Mouse (Mus musculus) limb, embryonic 15.5 days (tissue): Measurements from ENCODE around the gene Hoxa11. TPM values are rescaled to one million over a fixed set of nuclear protein-coding genes. Genes with fewer than 3 reads are reported as not detected.
A peak's percentile ranks its signal among the peaks of the same experiment; 100 is the strongest.

ENCODE experiments used
- ATAC-seq: fragments of 200-750 bp; cut with Nextera tagmentation; 2 replicates; pipeline ENCODE4 v1.8.0; 2017; ENCODE audit warnings: low read depth, moderate TSS enrichment; ENCODE audit not compliant: insufficient number of reproducible peaks, low FRiP score, low TSS enrichment
- H3K27ac ChIP-seq: fragments of 300-500 bp; sonication (generic); 2 replicates; pipeline ENCODE4 v1.5.1; 2015; ENCODE audit warnings: moderate library complexity, mild to moderate bottlenecking, inconsistent platforms
- H3K27me3 ChIP-seq: fragments of 300-500 bp; sonication (generic); 2 replicates; pipeline ENCODE4 v1.6.1; 2015; ENCODE audit warnings: inconsistent platforms
- H3K36me3 ChIP-seq: fragments of 300-500 bp; sonication (generic); 2 replicates; pipeline ENCODE4 v1.6.1; 2015; ENCODE audit warnings: inconsistent platforms
- H3K4me1 ChIP-seq: fragments of 300-500 bp; sonication (generic); 2 replicates; pipeline ENCODE4 v1.6.1; 2015; ENCODE audit warnings: inconsistent platforms
- H3K4me2 ChIP-seq: fragments of 300-500 bp; sonication (generic); 2 replicates; pipeline ENCODE4 v1.6.1; 2015; ENCODE audit warnings: mild to moderate bottlenecking, inconsistent platforms
- H3K4me3 ChIP-seq: fragments of 300-500 bp; sonication (generic); 2 replicates; pipeline ENCODE4 v1.5.1; 2015; ENCODE audit warnings: mild to moderate bottlenecking, inconsistent platforms
- H3K9ac ChIP-seq: fragments of 300-500 bp; sonication (generic); 2 replicates; pipeline ENCODE4 v1.6.1; 2015; ENCODE audit warnings: inconsistent platforms
- H3K9me3 ChIP-seq: fragments of 300-500 bp; sonication (generic); 2 replicates; pipeline ENCODE4 v1.6.1; 2016; ENCODE audit warnings: inconsistent platforms
- WGBS: fragments of 180-500 bp; shearing (Covaris S2); methylation state at CpG from one replicate; pipeline ENCODE4 v1.1.7; 2015; 5-methylcytosine and 5-hydroxymethylcytosine counted together
- polyA plus RNA-seq: library from polyadenylated mRNA; unstranded; fragments of >200 nt; fragmentation: Nextera tagmentation; extraction: Ambion mirVana; gene quantifications from 2 replicates; pipeline ENCODE4 v1.2.1, GENCODE M21; 2015

The Hoxa11 gene
- polyA plus RNA-seq, 1 experiment from 2014 or later = 33.4 TPM

GRCm38 (mm10) chr6:52205638-52206621 is 39.7 kb downstream of the Hoxa11 start:
- Histone ChIP-seq H3K27me3 (peaks cover 68% of the 10 kb centered on the region), H3K9ac (no peak overlapping the region), H3K27ac (no peak overlapping the region), H3K4me2 (peak overlapping the region; percentile 8; the same call in 1 of the 2 replicates), H3K36me3 (peaks cover 8% of the 10 kb centered on the region; the same call in 1 of the 2 replicates), H3K9me3 (no peaks in the 10 kb centered on the region), H3K4me1 (peaks cover 57% of the 10 kb centered on the region), H3K4me3 (no peak overlapping the region)
- 39% methylated on average over 55 of the region's 55 CpGs for WGBS
- ATAC-seq = no peak

- Histone ChIP-seq H3K4me3 (no peak overlapping the region), H3K9me3 (no peaks in the 10 kb centered on the region), H3K4me1 (peaks cover 56% of the 10 kb centered on the region), H3K9ac (no peak overlapping the region), H3K27me3 (peaks cover 73% of the 10 kb centered on the region), H3K36me3 (peaks cover 8% of the 10 kb centered on the region; the same call in 1 of the 2 replicates), H3K4me2 (peak overlapping the region; percentile 8; the same call in 1 of the 2 replicates), H3K27ac (no peak overlapping the region)
- WGBS = 47% methylated on average over 14 of the region's 14 CpGs
- no peak for ATAC-seq
Observed at GRCm38 (mm10) chr6:52205221-52205620, 40.4 kb downstream of the Hoxa11 start.

GRCm38 (mm10) chr6:52204050-52204752 is 41.4 kb downstream of the Hoxa11 start, which contains the start of gene Hoxa5:
Gene Hoxa5, minus strand, starts transcription at chr6:52204587.
- H3K27ac ChIP-seq = no peak within 1 kb of the TSS
- no peaks in the 10 kb centered on the region for H3K9me3 ChIP-seq
- peaks cover 71% of the 10 kb centered on the region for H3K27me3 ChIP-seq
- peaks cover 50% of the 10 kb centered on the region for H3K4me1 ChIP-seq
- no peak for ATAC-seq
- WGBS = 6% methylated on average over 65 of the region's 65 CpGs
- peak within 1 kb of the TSS; percentile 42; the same call in 1 of the 2 replicates for H3K9ac ChIP-seq
- peak within 1 kb of the TSS; percentile 95 for H3K4me2 ChIP-seq
- peaks cover 8% of the 10 kb centered on the region; the same call in 1 of the 2 replicates for H3K36me3 ChIP-seq
- H3K4me3 ChIP-seq = peak within 1 kb of the TSS; percentile 49

- H3K4me1 ChIP-seq = peaks cover 43% of the 10 kb centered on the region
Observed at GRCm38 (mm10) chr6:52203371-52204049, 42.1 kb downstream of the Hoxa11 start.

GRCm38 (mm10) chr6:52203121-52203370 is 42.6 kb downstream of the Hoxa11 start:
- Histone ChIP-seq H3K27ac (no peak overlapping the region), H3K9me3 (no peaks in the 10 kb centered on the region), H3K4me2 (peak overlapping the region; percentile 95), H3K9ac (no peak overlapping the region), H3K27me3 (peaks cover 68% of the 10 kb centered on the region), H3K4me3 (peak overlapping the region; percentile 49), H3K4me1 (peaks cover 39% of the 10 kb centered on the region), H3K36me3 (peaks cover 8% of the 10 kb centered on the region; the same call in 1 of the 2 replicates)
- no peak for ATAC-seq
- 44% methylated on average over 10 of the region's 10 CpGs for WGBS

More at GRCm38 (mm10) chr6:52203371-52204049, 42.1 kb downstream of the Hoxa11 start:
- WGBS = 11% methylated on average over 46 of the region's 46 CpGs
- Histone ChIP-seq H3K27ac (no peak overlapping the region), H3K4me2 (peak overlapping the region; percentile 95), H3K27me3 (peaks cover 70% of the 10 kb centered on the region), H3K9ac (peak overlapping the region; percentile 42; the same call in 1 of the 2 replicates), H3K36me3 (peaks cover 8% of the 10 kb centered on the region; the same call in 1 of the 2 replicates), H3K9me3 (no peaks in the 10 kb centered on the region), H3K4me3 (peak overlapping the region; percentile 49)
- ATAC-seq = peak; percentile 37; the same call in 1 of the 2 replicates

- H3K27ac ChIP-seq = no peak overlapping the region
- ATAC-seq = no peak
- no peak overlapping the region for H3K9ac ChIP-seq
- H3K4me2 ChIP-seq = peak overlapping the region; percentile 95; the same call in 1 of the 2 replicates
- H3K27me3 ChIP-seq = peaks cover 71% of the 10 kb centered on the region
- peak overlapping the region; percentile 49 for H3K4me3 ChIP-seq
- peaks cover 37% of the 10 kb centered on the region for H3K4me1 ChIP-seq
- H3K9me3 ChIP-seq = no peaks in the 10 kb centered on the region
- peaks cover 8% of the 10 kb centered on the region; the same call in 1 of the 2 replicates for H3K36me3 ChIP-seq
- 61% methylated on average over 22 of the region's 22 CpGs for WGBS
Observed at GRCm38 (mm10) chr6:52202362-52203120, 43.1 kb downstream of the Hoxa11 start.

GRCm38 (mm10) chr6:52201269-52201668 is 44.3 kb downstream of the Hoxa11 start:
- Histone ChIP-seq H3K27ac (no peak overlapping the region), H3K9me3 (no peaks in the 10 kb centered on the region), H3K4me3 (no peak overlapping the region), H3K4me2 (no peak overlapping the region), H3K36me3 (peaks cover 8% of the 10 kb centered on the region; the same call in 1 of the 2 replicates), H3K4me1 (peaks cover 29% of the 10 kb centered on the region), H3K27me3 (peaks cover 75% of the 10 kb centered on the region), H3K9ac (no peak overlapping the region)
- ATAC-seq = no peak
- 71% methylated on average over 1 of the region's 1 CpGs for WGBS

- Histone ChIP-seq H3K4me1 (peaks cover 25% of the 10 kb centered on the region), H3K36me3 (peaks cover 8% of the 10 kb centered on the region; the same call in 1 of the 2 replicates), H3K9ac (no peak overlapping the region), H3K4me2 (0 out of 2 replicates have a peak overlapping the region, but pooled peaks have one; percentile 0), H3K4me3 (no peak overlapping the region), H3K9me3 (no peaks in the 10 kb centered on the region), H3K27me3 (peaks cover 76% of the 10 kb centered on the region), H3K27ac (no peak overlapping the region)
- no peak for ATAC-seq
- 46% methylated on average over 10 of the region's 10 CpGs for WGBS
Observed at GRCm38 (mm10) chr6:52200751-52201250, 44.8 kb downstream of the Hoxa11 start.

GRCm38 (mm10) chr6:52200073-52200750 is 45.4 kb downstream of the Hoxa11 start:
- peaks cover 23% of the 10 kb centered on the region for H3K4me1 ChIP-seq
- H3K9ac ChIP-seq = no peak overlapping the region
- ATAC-seq = no peak
- H3K36me3 ChIP-seq = peaks cover 5% of the 10 kb centered on the region; the same call in 1 of the 2 replicates
- H3K27ac ChIP-seq = no peak overlapping the region
- no peak overlapping the region for H3K4me3 ChIP-seq
- 0 out of 2 replicates have a peak overlapping the region, but pooled peaks have one; percentile 0 for H3K4me2 ChIP-seq
- H3K9me3 ChIP-seq = no peaks in the 10 kb centered on the region
- peaks cover 73% of the 10 kb centered on the region for H3K27me3 ChIP-seq
- WGBS = 50% methylated on average over 30 of the region's 30 CpGs

- Histone ChIP-seq H3K9me3 (no peaks in the 10 kb centered on the region), H3K4me1 (peaks cover 7% of the 10 kb centered on the region), H3K36me3 (0 out of 2 replicates have a peak, but pooled peaks cover under 1% of the 10 kb centered on the region), H3K27me3 (peaks cover 74% of the 10 kb centered on the region), H3K4me2 (no peak overlapping the region), H3K27ac (no peak overlapping the region), H3K9ac (no peak overlapping the region), H3K4me3 (no peak overlapping the region)
- 33% methylated on average over 10 of the region's 10 CpGs for WGBS
- no peak for ATAC-seq
Observed at GRCm38 (mm10) chr6:52197271-52197670, 48.3 kb downstream of the Hoxa11 start.
